Mouse (Mus musculus) mature B cell (primary cell): ENCODE measurements around the gene Spred1.

Source experiments
- in situ Hi-C: fragments of 300-500 bp; cut with MboI; formaldehyde crosslinking; loops from 2 replicates; pipeline ENCODE4 v1.14.3; 2019

Spred1 gene

GRCm38 (mm10) chr2:117180250-117180885, 59.2 kb downstream of the Spred1 start:
- in situ Hi-C loops = loop anchor here (5.0 kb wide), 1 partner anchor 278 kb away; no protein-coding TSS in a partner anchor

GRCm38 (mm10) chr2:117185587-117185986, 64.4 kb downstream of the Spred1 start:
- in situ Hi-C loops = no loop called here

GRCm38 (mm10) chr2:117190915-117191314, 69.7 kb downstream of the Spred1 start:
- in situ Hi-C loops = no loop called here

GRCm38 (mm10) chr2:117194309-117194708, 73.1 kb downstream of the Spred1 start:
- in situ Hi-C loops = no loop called here

GRCm38 (mm10) chr2:117195151-117195550, 74.0 kb downstream of the Spred1 start:
- in situ Hi-C loops = no loop called here

GRCm38 (mm10) chr2:117195578-117195977, 74.4 kb downstream of the Spred1 start:
- in situ Hi-C loops = no loop called here

GRCm38 (mm10) chr2:117200869-117201338, 79.7 kb downstream of the Spred1 start:
- in situ Hi-C loops = no loop called here

- in situ Hi-C loops = no loop called here
Measured at GRCm38 (mm10) chr2:117203350-117203749, 82.2 kb downstream of the Spred1 start.

- in situ Hi-C loops = no loop called here
Measured at GRCm38 (mm10) chr2:117204534-117204933, 83.4 kb downstream of the Spred1 start.

GRCm38 (mm10) chr2:117205066-117205465, 83.9 kb downstream of the Spred1 start:
- in situ Hi-C loops = no loop called here

GRCm38 (mm10) chr2:117210416-117211085, 89.4 kb downstream of the Spred1 start:
- in situ Hi-C loops = no loop called here

- in situ Hi-C loops = no loop called here
Measured at GRCm38 (mm10) chr2:117216152-117216551, 95.0 kb downstream of the Spred1 start.

- in situ Hi-C loops = no loop called here
Measured at GRCm38 (mm10) chr2:117217695-117218216, 96.6 kb downstream of the Spred1 start.

GRCm38 (mm10) chr2:117219536-117219935, 98.4 kb downstream of the Spred1 start:
- in situ Hi-C loops = no loop called here

- in situ Hi-C loops = no loop called here
Measured at GRCm38 (mm10) chr2:117222651-117223050, 101.5 kb downstream of the Spred1 start.

GRCm38 (mm10) chr2:117228601-117229125, 107.5 kb downstream of the Spred1 start:
- in situ Hi-C loops = no loop called here

- in situ Hi-C loops = no loop called here
Measured at GRCm38 (mm10) chr2:117230261-117230660, 109.1 kb downstream of the Spred1 start.

GRCm38 (mm10) chr2:117231257-117231656, 110.1 kb downstream of the Spred1 start:
- in situ Hi-C loops = no loop called here
